Mouse (Mus musculus): ENCODE results near the gene Shank2. TPM values are rescaled to one million over a fixed set of nuclear protein-coding genes. Genes with fewer than 3 reads are reported as not detected.

Shank2 gene
- total RNA-seq, 4 experiments from 2014 or later = 108 to 123 (median 112) TPM

- DNase-seq (ENCODE audit: low spot score in 2 of 2) = no peak
These were observed 206.9 kb downstream of the Shank2 start for GRCm38 (mm10) chr7:144208628-144209027.

GRCm38 (mm10) chr7:144210526-144210925, 208.8 kb downstream of the Shank2 start:
- no peak for DNase-seq (ENCODE audit: low spot score in 2 of 2)

GRCm38 (mm10) chr7:144212694-144213093, 211.0 kb downstream of the Shank2 start:
- DNase-seq (ENCODE audit: low spot score in 2 of 2) = no peak

- no peak for DNase-seq (ENCODE audit: low spot score in 2 of 2)
These were observed 215.5 kb downstream of the Shank2 start for GRCm38 (mm10) chr7:144217192-144217591.

GRCm38 (mm10) chr7:144228683-144229082, 227.0 kb downstream of the Shank2 start:
- DNase-seq (ENCODE audit: low spot score in 2 of 2) = no peak

- DNase-seq (ENCODE audit: low spot score in 2 of 2) = no peak
These were observed 227.7 kb downstream of the Shank2 start for GRCm38 (mm10) chr7:144229421-144229820.

GRCm38 (mm10) chr7:144232132-144232706, 230.5 kb downstream of the Shank2 start:
- DNase-seq (ENCODE audit: low spot score in 2 of 2) = no peak

- DNase-seq (ENCODE audit: low spot score in 2 of 2) = no peak
These were observed 231.8 kb downstream of the Shank2 start for GRCm38 (mm10) chr7:144233479-144233878.

GRCm38 (mm10) chr7:144234783-144235182, 233.1 kb downstream of the Shank2 start:
- no peak for DNase-seq (ENCODE audit: low spot score in 2 of 2)

GRCm38 (mm10) chr7:144235523-144235922, 233.8 kb downstream of the Shank2 start:
- peak in 1 of 2 experiments; percentile 73 for DNase-seq (ENCODE audit: low spot score in 2 of 2)

GRCm38 (mm10) chr7:144236802-144237201, 235.1 kb downstream of the Shank2 start:
- DNase-seq (ENCODE audit: low spot score in 2 of 2) = peak in 1 of 2 experiments; percentile 63

GRCm38 (mm10) chr7:144238409-144238808, 236.7 kb downstream of the Shank2 start:
- no peak for DNase-seq (ENCODE audit: low spot score in 2 of 2)

GRCm38 (mm10) chr7:144238992-144239391, 237.3 kb downstream of the Shank2 start:
- no peak for DNase-seq (ENCODE audit: low spot score in 2 of 2)

GRCm38 (mm10) chr7:144239571-144240370, 238.0 kb downstream of the Shank2 start:
- no peak for DNase-seq (ENCODE audit: low spot score in 2 of 2)

GRCm38 (mm10) chr7:144240736-144241343, 239.1 kb downstream of the Shank2 start:
- no peak for DNase-seq (ENCODE audit: low spot score in 2 of 2)

- no peak for DNase-seq (ENCODE audit: low spot score in 2 of 2)
These were observed 242.5 kb downstream of the Shank2 start for GRCm38 (mm10) chr7:144244203-144244602.

GRCm38 (mm10) chr7:144246271-144246670, 244.5 kb downstream of the Shank2 start:
- DNase-seq (ENCODE audit: low spot score in 2 of 2) = no peak

GRCm38 (mm10) chr7:144248686-144249422, 247.1 kb downstream of the Shank2 start:
- no peak for DNase-seq (ENCODE audit: low spot score in 2 of 2)

GRCm38 (mm10) chr7:144250791-144251190, 249.1 kb downstream of the Shank2 start:
- no peak for DNase-seq (ENCODE audit: low spot score in 2 of 2)

- DNase-seq (ENCODE audit: low spot score in 2 of 2) = no peak
These were observed 249.5 kb downstream of the Shank2 start for GRCm38 (mm10) chr7:144251250-144251649.

GRCm38 (mm10) chr7:144254674-144255246, 253.0 kb downstream of the Shank2 start:
- DNase-seq (ENCODE audit: low spot score in 2 of 2) = no peak
